Mouse (Mus musculus) adrenal gland (tissue): ENCODE data around the gene Aldh1l2.
"Not testable (repeated sequence)": the region's sequence is repeated elsewhere in the genome, so short reads cannot be mapped to it uniquely, and the experiment has no call there.

ENCODE experiments used
- intact Hi-C: fragments of 180-260 bp; cut with DNase I; formaldehyde crosslinking; loops from one replicate; pipeline ENCODE4 v1.15.1; 2025
- long read RNA-seq, 2 experiments: library from polyadenylated mRNA; unstranded; transcript quantifications; one replicate each; pipeline ENCODE4 v2.0.0; 2020; ENCODE audit warnings: borderline replicate concordance in 1 of 2; ENCODE audit not compliant: insufficient replicate concordance in 1 of 2

Aldh1l2 gene
- long read RNA-seq, experiment 1, result 0 reads
- long read RNA-seq, experiment 2, result 0 reads

- intact Hi-C loops, result no loop called here
Observed at GRCm38 (mm10) chr10:83533910-83534283, at the start of gene Aldh1l2. Gene Aldh1l2 (minus strand): TSS chr10:83534140.

- intact Hi-C loops, result no loop called here
Observed at GRCm38 (mm10) chr10:83565449-83566441, 31.8 kb upstream of the Aldh1l2 start.

- intact Hi-C loops, result no loop called here
Observed at GRCm38 (mm10) chr10:83563005-83563404, 29.1 kb upstream of the Aldh1l2 start.

- intact Hi-C loops, result no loop called here
Observed at GRCm38 (mm10) chr10:83545341-83545740, 11.4 kb upstream of the Aldh1l2 start.

- intact Hi-C loops, result no loop called here
Observed at GRCm38 (mm10) chr10:83544103-83544479, 10.2 kb upstream of the Aldh1l2 start.

- intact Hi-C loops, result no loop called here
Observed at GRCm38 (mm10) chr10:83543439-83544102, 9.6 kb upstream of the Aldh1l2 start, which contains the start of gene Washc4. Gene Washc4 (plus strand): TSS chr10:83543752.

GRCm38 (mm10) chr10:83542241-83542640 lies 8.3 kb upstream of the Aldh1l2 start:
- intact Hi-C loops, result no loop called here

GRCm38 (mm10) chr10:83540092-83540491 lies 6.2 kb upstream of the Aldh1l2 start:
- intact Hi-C loops, result no loop called here

GRCm38 (mm10) chr10:83539311-83539980 lies 5.5 kb upstream of the Aldh1l2 start:
- intact Hi-C loops, result loop anchor here (5.0 kb wide), 1 partner anchor 177 kb away; the partner anchor contains the start of gene D10Wsu102e

- intact Hi-C loops, result loop anchor here (5.0 kb wide), 1 partner anchor 174 kb away; the partner anchor contains the start of gene D10Wsu102e
Observed at GRCm38 (mm10) chr10:83536436-83536835, 2.5 kb upstream of the Aldh1l2 start.

- intact Hi-C loops, result no loop called here
Observed at GRCm38 (mm10) chr10:83533258-83533909, 556 bp downstream of the Aldh1l2 start.

GRCm38 (mm10) chr10:83530384-83530967 lies 3.5 kb downstream of the Aldh1l2 start:
- intact Hi-C loops, result no loop called here

- intact Hi-C loops, result not testable (repeated sequence)
Observed at GRCm38 (mm10) chr10:83524238-83524637, 9.7 kb downstream of the Aldh1l2 start.

- intact Hi-C loops, result no loop called here
Observed at GRCm38 (mm10) chr10:83520990-83521389, 12.9 kb downstream of the Aldh1l2 start.

GRCm38 (mm10) chr10:83513736-83514135 lies 20.2 kb downstream of the Aldh1l2 start:
- intact Hi-C loops, result no loop called here

- intact Hi-C loops, result no loop called here
Observed at GRCm38 (mm10) chr10:83511304-83511703, 22.6 kb downstream of the Aldh1l2 start.

GRCm38 (mm10) chr10:83508962-83509660 lies 24.8 kb downstream of the Aldh1l2 start:
- intact Hi-C loops, result no loop called here

GRCm38 (mm10) chr10:83497321-83497720 lies 36.6 kb downstream of the Aldh1l2 start:
- intact Hi-C loops, result no loop called here

GRCm38 (mm10) chr10:83490506-83490905 lies 43.4 kb downstream of the Aldh1l2 start:
- intact Hi-C loops, result no loop called here

GRCm38 (mm10) chr10:83477286-83477685 lies 56.7 kb downstream of the Aldh1l2 start:
- intact Hi-C loops, result no loop called here
